Mouse (Mus musculus) kidney, postnatal 25 days (tissue): ENCODE measurements around the gene Rhox4b.
"Not testable (repeated sequence)": the region's sequence is repeated elsewhere in the genome, so short reads cannot be mapped to it uniquely, and the experiment has no call there.

Source experiments
- DNase-seq, 2 experiments: peaks; one replicate each; pipeline ENCODE4 v3.0.0; 2021; ENCODE audit warnings: mixed read lengths in 2 of 2

Rhox4b gene

DNA sequence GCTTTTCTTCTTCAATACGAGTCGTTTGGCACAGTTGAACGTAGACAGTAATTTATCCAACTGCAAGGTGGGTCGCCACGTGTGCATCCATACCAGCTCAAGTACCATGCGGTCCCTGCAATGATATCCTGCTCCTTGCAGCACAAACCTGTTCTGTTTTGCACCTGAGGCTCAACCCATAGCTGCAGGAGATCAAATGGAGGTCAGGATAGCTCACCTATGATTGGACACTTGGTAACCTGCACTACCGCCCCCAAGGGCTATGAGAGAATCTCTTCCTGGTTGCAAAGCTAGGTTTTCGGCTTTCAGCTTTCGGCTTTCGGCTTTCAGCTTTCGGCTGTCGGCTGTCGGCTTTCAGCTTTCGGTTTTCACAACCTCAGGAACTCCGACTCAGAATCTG, at the start of gene Rhox4b:
Gene Rhox4b (plus strand): TSS at position 301 of the 400 bp plus-strand sequence.
- DNase-seq: not testable (repeated sequence)

DNA sequence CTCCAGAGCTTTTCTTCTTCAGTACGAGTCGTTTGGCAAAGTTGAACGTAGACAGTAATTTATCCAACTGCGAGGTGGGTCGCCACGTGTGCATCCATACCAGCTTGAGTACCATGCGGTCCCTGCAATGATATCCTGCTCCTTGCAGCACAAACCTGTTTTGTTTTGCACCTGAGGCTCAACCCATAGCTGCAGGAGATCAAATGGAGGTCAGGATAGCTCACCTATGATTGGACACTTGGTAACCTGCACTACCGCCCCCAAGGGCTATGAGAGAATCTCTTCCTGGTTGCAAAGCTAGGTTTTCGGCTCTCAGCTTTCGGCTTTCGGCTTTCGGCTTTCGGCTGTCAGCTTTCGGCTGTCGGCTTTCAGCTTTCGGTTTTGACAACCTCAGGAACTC, 41.7 kb upstream of the Rhox4b start, which contains the start of gene Rhox4a2:
Gene Rhox4a2 (plus strand): TSS at position 301 of the 400 bp plus-strand sequence.
- DNase-seq: not testable (repeated sequence)

DNA sequence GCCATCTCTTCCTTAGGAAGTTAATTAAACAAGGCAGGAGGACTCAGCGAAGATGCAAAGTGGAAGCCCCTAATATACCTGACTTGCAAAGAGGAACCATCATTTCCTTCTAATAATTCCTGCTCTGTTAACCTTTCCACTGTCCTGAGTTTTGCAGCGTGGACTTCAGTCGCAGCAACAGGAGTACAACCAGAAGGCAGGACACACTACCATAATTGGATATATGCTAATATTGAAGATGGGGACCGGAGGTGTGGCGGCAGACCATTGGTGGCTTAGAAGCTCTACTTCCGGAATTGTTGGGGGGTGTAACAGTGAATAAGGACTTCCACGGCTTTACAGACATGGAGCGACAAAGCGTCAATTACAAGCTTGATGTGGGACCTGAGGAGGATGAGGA, 20.5 kb upstream of the Rhox4b start, which contains the start of gene Rhox2b:
Gene Rhox2b (plus strand): TSS at position 301 of the 400 bp plus-strand sequence.
- not testable (repeated sequence) for DNase-seq

DNA sequence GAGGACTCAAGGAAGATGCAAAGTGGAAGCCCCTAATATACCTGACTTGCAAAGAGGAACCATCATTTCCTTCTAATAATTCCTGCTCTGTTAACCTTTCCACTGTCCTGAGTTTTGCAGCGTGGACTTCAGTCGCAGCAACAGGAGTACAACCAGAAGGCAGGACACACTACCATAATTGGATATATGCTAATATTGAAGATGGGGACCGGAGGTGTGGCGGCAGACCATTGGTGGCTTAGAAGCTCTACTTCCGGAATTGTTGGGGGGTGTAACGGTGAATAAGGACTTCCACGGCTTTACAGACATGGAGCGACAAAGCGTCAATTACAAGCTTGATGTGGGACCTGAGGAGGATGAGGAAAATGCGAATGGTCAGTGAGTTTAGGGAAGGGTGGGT, 21.1 kb downstream of the Rhox4b start, which contains the start of gene Rhox2c:
Gene Rhox2c (plus strand): TSS at position 301 of the 400 bp plus-strand sequence.
- not testable (repeated sequence) for DNase-seq

DNA sequence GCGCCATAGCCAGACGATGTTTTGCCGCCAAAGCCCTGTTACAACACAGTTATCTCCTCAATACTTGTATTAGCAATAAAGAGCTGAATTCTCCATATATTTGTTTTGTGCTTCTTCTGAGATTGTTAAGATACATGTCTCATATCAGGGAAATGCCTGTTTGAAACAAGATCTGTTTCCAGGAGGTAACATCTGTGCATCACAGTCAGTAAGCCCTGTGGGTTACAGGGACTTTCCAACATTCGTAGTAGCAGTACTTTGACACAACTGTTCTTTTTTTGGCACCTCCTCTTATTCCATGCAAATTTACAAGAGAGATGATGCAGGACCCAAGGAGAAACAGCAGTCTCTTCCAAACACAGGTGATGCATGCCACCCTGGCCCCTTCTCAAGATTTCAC, 26.0 kb downstream of the Rhox4b start, which contains the start of gene Rhox3c:
Gene Rhox3c (plus strand): TSS at position 301 of the 400 bp plus-strand sequence.
- not testable (repeated sequence) for DNase-seq

DNA sequence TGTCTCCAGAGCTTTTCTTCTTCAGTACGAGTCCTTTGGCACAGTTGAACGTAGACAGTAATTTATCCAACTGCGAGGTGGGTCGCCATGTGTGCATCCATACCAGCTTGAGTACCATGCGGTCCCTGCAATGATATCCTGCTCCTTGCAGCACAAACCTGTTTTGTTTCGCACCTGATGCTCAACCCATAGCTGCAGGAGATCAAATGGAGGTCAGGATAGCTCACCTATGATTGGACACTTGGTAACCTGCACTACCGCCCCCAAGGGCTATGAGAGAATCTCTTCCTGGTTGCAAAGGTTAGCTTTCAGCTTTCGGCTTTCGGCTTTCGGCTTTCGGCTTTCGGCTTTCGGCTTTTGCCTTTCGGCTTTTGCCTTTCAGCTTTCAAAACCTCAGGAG, 47.7 kb downstream of the Rhox4b start, which contains the start of gene Rhox4c:
Gene Rhox4c (plus strand): TSS at position 301 of the 400 bp plus-strand sequence.
- DNase-seq: not testable (repeated sequence)
